Mouse (Mus musculus) ES-CJ7 (cell line): ENCODE measurements at regions not wholly inside any gene's neighbourhood (a gene's known extent, or its start where the extent isn't known, plus 50 kb on each side); places are given as distances from the start of the nearest gene placed in this dataset.
A peak's percentile ranks its signal among the peaks of the same experiment; 100 is the strongest.

Experiments
- DNase-seq: peaks from one replicate; pipeline ENCODE4 v3.0.0; 2011; ENCODE audit warnings: low read depth, low spot score

GRCm38 (mm10) chr2:98263641-98264040 is 398.4 kb upstream of the Gm10801 start:
- no peak for DNase-seq

GRCm38 (mm10) chr2:98269562-98269961 is 392.5 kb upstream of the Gm10801 start:
- DNase-seq = no peak

- DNase-seq = no peak
Observed at GRCm38 (mm10) chr2:98286796-98287352, 375.2 kb upstream of the Gm10801 start.

- peak; percentile 27 for DNase-seq
Observed at GRCm38 (mm10) chr2:98330025-98330424, 332.0 kb upstream of the Gm10801 start.

- DNase-seq = no peak
Observed at GRCm38 (mm10) chr2:98354200-98354599, 307.8 kb upstream of the Gm10801 start.

- no peak for DNase-seq
Observed at GRCm38 (mm10) chr2:98379211-98379610, 282.8 kb upstream of the Gm10801 start.
